Mouse (Mus musculus): ENCODE measurements around the gene Sppl3.

The Sppl3 gene

DNA sequence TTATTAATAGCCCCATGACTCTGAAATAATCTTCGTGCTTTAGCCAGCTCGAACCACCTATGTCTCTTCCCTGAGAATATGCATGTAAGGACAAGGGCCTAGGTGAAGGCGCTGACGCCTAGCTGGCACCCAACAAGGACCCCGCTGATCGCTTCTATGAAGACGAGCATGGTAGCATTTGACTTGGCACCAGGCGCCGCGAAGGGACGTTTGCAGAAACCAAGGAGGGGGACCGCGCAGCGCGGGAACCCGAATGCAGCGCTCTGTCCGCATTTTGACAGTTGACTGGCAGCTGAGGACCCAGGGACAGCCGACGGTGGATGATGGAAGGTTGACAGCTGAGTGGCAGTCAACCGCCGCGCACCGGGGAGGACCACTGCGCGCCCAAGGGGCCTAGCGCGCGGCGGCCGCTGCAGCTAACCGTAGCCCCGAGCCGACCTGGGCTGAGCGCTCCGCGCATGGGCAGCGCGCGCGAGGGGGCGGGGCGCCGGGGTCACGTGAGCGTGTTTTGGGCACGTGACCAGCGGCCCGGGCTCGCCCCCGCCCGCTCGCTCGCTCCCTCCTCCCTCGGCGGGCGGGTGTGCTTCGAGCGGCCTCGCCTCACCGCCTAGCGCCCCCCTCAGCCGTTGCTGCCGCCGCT lies at the start of gene Sppl3:
Gene Sppl3 (plus strand): TSS at position 561 of the 640 bp plus-strand sequence.
- peak; percentile 94 for DNase-seq (ENCODE audit: low read depth, low spot score)

DNA sequence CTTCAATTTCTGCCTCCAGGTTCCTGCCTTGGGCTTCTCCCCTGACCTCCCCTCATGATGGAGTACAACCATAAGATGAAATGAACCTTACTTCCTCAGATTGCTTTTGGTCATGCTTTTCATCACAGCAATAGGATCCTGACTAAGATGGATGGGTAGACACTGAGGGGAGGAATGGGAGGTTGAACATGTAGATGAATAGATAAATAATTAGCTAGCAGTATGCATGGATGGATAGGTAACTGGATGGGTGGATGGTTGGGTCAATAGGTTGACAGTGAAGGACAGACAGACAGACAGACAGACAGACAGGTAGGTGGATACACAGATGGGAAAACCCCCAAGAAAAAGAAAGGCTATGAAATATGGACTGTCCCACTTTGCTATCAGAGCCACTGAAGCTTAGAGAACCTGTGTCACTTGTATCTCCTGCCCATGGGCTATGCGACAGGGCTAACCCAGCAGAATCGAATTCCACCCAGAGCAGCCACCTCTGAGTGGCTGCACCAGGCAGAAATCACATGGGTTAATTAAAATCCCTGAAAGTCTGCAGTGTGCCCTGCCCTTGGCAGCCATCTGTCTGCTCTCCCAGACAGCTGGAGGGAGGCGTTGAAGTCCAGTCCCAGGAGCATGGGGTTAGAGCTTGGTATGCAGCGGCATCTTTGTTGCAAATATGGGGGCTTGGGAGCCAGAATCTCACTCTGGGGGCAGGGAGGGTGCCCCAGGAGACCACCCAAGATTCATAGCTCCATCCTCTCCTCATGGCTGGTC lies 49.2 kb upstream of the Sppl3 start:
- no peak for DNase-seq (ENCODE audit: low read depth, low spot score)

DNA sequence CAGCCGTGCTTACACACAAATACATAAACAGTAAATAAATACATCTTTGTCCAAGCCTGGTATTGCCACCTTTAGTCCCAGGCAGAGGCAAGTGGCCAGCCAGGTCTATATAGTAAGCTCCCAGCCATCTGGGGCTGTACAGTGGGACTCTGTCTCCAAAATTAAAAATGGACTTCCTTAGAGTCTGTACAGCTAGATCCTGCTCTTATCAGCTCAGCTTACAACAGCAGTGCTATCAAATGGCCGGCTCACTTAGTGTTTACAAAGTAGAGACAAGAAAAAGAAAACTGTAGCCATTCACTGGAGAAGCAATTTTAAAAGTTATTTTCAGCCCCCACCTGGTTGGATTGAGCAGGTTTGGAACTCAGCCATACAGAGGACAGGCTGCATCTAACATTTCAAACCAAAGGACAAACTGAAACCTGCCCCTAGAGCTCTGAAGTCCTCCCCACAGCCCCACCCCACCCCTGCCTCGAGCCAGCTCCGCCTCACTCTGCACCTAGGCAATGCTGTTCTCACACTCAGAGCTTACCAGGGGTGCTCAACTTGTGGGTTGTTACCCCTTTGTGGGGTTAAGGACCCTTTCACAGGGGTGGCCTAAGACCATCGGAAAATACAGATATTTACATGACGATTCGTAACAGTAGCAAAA lies 46.5 kb upstream of the Sppl3 start:
- DNase-seq (ENCODE audit: low read depth, low spot score) = no peak

DNA sequence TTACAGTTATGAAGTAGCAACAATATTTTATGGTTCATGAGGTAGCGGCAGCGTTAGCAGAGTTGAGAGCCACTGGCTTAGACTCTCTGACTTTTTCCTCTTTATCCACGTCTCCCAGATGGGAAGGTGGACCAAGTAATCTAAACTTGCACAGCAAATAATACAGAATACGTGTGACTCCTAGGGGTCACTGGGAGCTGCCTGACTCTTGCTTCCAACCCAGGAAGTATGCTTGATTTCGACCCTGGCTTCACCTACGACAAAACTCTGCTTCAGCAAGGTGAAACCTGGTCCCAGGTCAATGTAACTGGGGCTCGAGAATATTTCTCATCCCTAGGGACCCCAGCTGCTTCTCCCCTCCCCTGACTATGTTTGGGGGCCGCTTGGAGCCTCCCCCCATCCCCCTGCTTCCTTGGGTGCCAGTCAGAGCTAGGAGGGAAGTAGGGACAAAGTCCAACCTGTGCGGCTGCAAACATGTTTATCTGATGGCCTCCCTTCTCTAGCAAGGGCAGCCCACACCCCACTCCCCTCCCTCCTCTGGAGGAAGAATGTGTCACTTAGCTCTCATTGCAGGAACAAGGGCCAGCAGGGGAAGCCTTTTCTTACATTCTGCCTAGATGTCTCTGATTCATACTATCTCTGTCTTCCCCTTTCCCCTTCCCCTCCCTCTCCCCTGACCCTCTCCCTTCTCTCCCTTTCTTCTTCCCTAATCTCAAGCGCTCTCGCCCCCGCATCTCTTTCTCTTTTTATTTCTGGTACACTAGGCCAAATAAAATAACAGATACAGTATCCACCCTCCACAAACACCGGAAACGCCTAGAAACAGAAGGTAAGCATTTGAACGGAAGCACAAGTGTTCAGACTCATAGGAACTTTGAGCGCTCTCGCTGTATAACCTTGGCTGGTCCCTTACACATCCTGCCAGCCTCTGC lies 45.7 kb upstream of the Sppl3 start:
- peak; percentile 16 for DNase-seq (ENCODE audit: low read depth, low spot score)

DNA sequence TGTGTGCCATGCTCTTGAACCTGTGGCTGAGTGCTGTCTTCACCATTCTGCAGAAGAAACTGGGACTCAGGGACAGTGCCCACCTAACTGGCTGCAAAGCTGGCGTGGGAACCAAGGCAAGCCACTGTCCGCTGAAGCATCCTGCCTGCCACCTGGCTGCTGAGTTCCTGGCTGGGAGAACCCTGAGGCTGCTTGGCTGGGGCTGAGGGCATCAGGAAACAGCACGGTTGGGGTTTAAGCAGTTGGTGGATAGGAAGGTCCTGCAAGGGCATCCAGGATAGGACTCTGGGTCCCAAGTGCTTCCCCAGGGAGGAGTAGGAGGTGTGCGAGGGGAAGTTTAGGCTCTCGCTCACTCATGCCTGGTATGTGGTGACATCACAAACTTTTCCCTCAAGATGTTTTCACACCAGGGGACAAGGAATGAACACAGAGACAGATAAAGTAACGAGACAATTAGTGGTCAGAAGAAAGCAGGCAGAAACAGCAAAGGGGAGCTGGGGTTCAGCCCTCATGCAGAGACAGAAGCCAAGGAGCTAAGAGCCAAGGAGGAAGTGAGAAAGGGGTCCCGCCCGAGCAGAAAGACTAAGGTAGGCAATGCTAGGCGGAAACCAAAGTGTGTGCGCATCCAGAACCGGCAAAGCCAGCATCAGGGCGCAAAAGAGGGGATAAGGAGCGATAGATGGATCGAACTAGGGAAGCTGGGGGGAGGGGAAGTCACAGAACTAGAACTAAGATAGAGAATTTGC lies 43.2 kb upstream of the Sppl3 start:
- DNase-seq (ENCODE audit: low read depth, low spot score) = no peak

DNA sequence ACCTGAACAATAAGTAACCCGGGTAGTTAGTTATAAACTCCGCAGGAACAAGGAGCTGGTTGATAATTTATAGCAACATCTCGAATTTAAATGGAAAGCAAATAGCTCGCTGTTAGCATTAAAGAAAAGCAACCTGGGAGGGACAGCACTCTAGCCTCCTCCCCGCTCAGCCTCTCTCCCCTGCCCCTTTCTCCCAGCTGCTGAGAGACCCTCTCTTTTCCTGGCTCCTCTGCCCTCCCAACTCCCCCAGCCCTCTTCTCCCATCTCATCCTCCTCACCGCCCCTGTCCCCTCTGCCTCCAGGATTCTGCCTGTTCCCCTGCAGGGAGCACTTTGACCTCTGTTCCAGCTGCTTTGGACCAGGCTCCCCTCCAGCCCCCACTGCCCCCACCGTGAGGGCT lies 42.3 kb upstream of the Sppl3 start:
- DNase-seq (ENCODE audit: low read depth, low spot score) = no peak

DNA sequence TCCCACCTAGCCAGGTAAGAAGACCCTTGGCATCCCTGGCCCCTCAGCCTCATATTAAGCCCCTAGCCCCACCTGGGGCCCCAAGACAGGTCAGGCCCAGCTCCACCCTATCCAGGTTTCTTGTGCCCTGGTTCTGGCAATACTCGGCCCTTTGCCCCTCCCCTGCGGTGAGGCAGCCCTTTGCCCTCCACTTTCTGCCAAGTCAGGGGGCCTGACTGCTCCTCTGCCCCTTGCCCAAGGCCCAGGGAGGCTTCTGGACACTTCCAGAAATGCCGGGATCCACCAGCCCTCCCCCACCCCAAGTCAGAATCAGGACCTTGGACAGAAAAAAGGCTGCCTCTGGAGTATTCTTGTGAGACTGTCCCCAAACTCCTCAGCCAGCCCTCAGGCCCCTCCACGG lies 41.9 kb upstream of the Sppl3 start:
- no peak for DNase-seq (ENCODE audit: low read depth, low spot score)

DNA sequence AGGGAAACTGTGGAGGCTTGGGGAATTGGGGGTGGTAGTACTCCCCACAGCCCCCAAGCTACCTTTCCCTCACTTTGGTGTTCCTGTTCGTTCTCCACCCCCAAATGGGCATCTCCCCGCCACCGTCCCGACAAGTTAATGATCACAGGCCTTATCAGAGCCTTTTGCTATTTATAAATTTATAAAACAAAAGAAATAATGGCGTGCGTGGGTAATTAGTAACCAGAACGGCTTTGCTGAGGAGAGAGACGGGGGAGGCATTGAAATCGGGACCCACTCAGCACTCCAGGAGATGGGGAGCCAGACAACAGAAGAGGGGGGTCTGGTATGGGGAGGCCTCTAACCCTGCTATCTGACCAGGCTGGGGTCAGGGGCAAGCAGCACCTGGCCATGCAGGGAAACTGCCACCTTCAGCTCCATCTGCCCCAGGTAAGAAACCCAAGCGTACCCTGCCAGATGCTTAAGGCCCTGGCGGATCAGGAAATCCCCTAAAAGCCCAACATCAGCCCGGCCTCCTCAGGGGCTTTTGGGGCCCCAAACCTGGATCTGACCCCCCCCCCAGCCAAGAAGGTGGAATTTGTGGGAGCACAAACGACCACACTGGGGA lies 41.2 kb upstream of the Sppl3 start:
- DNase-seq (ENCODE audit: low read depth, low spot score) = no peak

DNA sequence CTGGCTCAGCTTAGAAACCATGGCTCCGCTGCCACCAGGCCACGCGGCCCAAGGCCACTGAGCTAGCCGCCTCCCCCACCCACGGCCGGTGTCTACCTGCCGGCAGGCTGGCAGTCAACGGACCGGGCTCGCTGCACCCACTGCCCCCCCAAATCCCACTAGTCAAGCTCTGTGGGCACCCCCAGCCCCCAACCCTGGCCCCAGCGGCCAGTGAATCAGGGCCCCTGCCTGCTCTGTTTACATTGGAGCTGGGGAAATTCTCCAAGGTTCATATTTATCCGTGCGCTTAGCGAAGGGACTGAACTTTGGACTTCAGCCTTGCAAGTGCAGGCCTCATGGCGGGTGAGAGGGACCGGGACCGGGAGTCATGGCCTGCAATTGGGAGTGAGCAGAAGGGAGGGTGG lies 40.1 kb upstream of the Sppl3 start, which contains the start of gene Hnf1a:
Gene Hnf1a (minus strand): TSS at position 271 of the 404 bp plus-strand sequence.
- DNase-seq (ENCODE audit: low read depth, low spot score) = no peak

DNA sequence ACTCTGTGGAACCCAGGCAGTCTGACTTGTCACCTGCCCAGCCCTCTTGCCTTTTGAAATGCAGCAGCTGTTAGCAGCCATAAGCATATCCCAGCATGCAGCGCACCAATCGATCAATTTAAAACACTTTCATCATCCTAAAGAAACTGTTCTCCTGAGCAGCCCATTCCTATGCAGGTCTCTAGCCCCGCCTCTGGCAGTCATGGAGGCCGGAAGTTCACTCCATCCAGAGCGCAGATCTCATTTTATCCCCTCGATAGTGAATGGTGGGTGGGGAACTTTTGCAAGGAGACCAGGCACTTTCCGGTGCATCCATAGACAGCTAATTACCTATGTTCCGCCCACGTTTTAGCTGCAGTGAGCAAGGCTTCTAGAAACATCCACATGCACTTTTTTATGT lies 38.7 kb upstream of the Sppl3 start:
- DNase-seq (ENCODE audit: low read depth, low spot score) = no peak

DNA sequence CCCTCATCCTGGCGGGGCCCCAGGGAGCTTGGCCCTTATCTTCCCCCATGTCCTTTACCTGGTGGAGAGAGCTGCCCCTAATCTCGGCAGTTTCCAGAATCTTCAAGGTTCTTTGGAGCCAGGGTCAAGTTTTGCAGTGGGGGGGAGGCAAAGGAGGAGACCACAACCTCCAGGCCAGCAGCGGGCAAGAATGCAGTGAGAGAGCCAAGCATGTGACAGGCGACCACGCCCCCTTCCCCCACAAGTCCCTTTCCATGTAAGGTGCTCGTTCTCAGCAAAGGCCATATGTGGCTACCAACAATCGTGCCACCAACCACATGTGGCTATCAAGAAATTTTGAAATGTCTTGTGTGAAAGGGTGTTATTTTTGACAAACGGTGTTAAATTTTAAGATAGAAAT lies 37.8 kb upstream of the Sppl3 start:
- no peak for DNase-seq (ENCODE audit: low read depth, low spot score)

DNA sequence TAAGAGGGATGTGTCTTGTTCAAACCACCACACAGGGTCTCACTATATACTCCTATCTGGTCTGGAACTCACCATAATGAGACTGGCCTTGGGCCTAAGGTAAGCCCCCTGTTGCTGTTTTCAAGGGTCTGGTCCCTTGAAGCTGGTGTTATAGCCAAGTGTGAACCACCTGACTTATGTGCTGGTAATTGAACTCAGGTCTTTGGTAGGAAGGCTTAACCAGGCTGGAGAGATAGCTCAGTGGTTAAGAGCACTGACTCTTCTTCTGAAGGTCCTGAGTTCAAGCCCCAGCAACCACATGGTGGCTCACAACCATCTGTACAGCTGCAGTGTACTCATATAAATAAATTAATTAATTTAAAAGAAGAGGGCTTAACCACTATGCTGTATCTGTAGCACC lies 34.0 kb upstream of the Sppl3 start:
- DNase-seq (ENCODE audit: low read depth, low spot score) = no peak

DNA sequence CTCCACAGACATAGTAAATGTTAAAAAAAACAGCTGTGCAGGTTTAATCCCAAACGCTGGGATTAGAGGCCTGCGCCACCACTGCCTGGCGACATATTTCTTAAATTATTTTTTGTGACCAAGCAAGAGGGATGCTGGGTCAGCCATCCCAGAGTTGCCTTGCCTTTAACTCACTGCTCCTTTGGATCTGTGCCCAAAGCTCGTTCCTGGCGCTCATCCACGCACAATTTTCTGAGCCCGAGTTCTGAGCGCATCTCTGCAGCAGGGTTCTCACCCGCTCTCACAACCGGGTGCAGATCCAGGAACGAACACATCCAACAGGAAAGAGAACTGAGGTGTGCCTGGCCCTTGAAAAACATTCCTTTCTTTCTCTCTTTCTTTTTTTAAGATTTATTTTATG lies 32.5 kb upstream of the Sppl3 start:
- no peak for DNase-seq (ENCODE audit: low read depth, low spot score)

DNA sequence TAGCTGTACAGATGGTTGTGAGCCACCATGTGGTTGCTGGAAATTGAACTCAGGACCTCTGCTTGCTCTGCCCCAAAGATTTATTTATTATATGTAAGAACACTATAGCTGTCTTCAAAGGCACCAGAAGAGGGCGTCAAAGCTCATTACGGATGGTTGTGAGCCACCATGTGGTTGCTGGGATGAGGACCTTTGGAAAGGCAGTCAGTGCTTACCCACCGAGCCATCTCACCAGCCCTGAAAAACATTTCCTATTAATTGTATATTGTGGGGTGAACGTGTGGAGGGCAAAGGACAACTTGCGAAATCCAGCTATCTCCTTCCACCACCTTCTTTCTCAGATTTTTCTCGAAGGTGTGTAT lies 32.1 kb upstream of the Sppl3 start:
- peak; percentile 80 for DNase-seq (ENCODE audit: low read depth, low spot score)

DNA sequence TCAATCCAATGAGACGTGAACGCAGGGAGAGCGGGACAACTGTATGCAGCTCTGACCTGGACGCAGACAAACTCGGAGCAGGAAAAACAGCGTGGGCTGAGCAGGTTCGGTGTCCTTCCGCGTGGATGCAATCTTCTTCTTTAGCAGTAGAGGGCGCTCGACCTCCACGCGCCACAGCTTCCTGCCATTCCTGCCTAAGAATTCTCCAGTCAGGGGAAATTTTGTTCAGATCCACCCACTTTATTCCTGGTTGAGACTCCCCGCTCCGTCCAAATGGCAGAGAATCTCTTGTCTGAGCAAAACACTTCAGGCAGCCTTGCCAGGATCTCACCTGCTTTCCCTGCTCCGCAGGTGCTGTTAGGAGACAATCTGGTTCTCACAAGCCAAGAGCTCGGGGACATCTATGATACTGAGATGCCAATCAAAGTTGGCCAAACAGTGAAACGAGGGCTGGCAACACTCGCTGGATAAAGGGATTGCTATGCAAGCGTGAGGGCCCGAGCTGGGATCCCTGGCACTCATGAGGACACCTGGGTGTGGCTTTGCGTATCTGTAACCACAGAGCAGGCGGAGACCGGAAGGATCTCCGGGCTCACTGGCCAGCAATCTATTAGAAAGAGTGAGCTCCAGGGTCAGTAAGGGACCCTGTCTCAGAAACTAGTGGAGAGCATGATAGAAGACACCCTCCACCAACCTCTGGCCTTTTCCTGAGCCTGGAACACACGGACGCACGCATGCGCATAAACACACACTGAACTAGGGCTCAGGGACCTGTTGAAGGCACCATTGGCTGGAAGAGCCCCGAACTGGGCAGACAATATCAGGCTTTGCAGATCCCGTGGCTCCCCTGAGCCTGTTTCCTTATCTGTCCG lies 31.5 kb upstream of the Sppl3 start:
- DNase-seq (ENCODE audit: low read depth, low spot score) = peak; percentile 90

DNA sequence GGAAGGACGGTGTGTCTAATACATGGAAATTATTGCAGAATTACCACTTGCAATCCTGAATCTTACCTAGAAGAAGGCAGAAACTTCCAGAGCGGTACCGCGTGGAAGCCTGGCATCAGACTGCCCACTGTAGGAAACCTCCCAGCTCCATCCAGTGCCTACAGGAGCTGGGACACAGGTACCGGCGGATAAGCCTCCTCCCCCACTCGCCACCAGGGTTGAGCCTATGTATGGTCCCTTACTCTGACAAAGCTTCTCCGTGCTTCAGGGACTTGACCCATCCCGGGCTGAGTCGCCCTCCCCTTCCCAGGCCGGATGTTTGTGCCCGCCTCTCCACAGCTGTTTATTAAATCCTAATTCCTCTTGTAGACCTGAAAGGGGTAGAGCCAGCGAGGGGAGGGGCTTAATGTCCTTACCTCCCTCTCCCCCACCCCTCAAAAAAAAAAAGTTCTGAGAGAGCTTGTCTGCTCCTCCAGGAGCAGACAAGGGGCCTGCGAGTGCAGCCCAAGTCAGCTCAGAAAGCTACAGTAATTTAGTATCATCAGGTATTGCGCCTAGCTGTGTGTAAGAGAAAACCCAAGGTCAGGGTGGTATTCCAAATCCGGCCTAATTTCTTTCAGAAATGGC lies 30.7 kb upstream of the Sppl3 start:
- no peak for DNase-seq (ENCODE audit: low read depth, low spot score)

DNA sequence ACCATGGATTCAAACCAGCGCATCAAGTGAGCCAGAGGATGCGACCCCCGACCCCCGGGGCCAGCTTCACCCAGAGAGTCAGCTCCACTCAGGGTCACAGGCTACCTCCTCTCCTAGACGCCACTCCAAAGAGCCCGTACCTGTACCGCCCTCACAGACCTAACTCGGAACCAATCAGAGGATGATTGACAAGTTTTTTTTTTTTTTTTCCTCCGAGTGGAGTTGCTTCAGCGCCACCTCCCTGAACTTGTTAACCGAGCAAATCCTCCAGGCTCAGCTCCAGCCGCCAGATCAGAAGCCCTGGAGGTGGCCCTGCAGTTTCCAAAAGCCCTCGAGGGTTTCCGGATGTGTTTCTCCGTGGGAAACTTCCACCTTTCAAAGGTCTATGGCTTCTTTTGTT lies 28.9 kb upstream of the Sppl3 start:
- no peak for DNase-seq (ENCODE audit: low read depth, low spot score)

DNA sequence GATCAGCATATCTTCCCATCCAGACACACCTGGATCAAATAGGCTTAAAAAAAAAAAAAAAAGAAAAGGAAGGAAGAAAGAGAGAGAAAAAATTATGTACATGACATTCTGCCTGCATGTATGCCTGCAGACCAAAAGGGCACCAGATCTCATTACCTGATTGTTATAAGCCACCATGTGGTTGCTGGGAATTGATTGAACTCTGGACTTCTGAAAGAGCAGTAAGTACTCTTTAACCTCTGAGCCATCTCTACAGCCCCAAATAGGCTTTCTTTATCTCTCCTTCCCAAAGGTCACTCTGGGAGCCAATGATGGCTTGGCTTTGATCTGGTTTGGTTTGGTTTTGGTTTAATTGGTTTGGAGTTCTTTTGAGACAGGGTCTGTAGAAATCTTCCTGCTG lies 25.9 kb upstream of the Sppl3 start:
- DNase-seq (ENCODE audit: low read depth, low spot score) = no peak

DNA sequence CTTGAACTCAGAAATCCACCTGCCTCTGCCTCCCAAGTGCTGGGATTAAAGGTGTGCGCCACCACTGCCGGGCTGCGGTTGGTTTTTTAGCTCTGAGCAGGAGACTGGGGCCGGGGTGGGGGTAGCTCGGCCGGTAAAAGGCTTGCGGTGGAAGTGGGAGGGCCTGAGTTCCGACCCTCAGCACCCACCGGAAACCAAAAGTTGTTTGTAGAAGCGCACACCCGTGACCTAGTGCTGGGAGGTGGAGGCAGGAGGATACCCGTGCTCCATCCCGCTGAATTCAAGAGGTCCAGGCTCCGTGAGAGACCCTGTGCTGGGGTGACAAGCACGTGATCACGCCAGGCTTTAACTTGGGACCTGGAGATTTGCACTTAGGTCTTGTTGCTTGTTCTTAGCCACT lies 14.5 kb upstream of the Sppl3 start:
- DNase-seq (ENCODE audit: low read depth, low spot score) = no peak

Measured in brain, adult 2 months (tissue).